Mouse (Mus musculus) ES-E14 (cell line): ENCODE data around the gene Idh3g. TPM values are rescaled to one million over a fixed set of nuclear protein-coding genes. Genes with fewer than 3 reads are reported as not detected.

Experiments
- DNase-seq: peaks from one replicate; pipeline ENCODE4 v3.0.0-alpha.2; 2013; ENCODE audit warnings: low read depth, low spot score
- H3K27ac ChIP-seq: 2 replicates; pipeline ENCODE4 v1.5.1; 2012; ENCODE audit warnings: low read depth, mild to moderate bottlenecking, low read length, moderate library complexity, mixed read lengths; ENCODE audit not compliant: poor library complexity, insufficient read depth, severe bottlenecking
- H3K36me3 ChIP-seq: 2 replicates; pipeline ENCODE4 v1.6.1; 2012; ENCODE audit warnings: mild to moderate bottlenecking, low read length, moderate library complexity, mixed read lengths; ENCODE audit not compliant: control insufficient read depth, poor library complexity, insufficient read depth, severe bottlenecking
- H3K4me1 ChIP-seq, 2 experiments: fragments of 150-350 bp in 1 of 2; sonication (generic) in 1 of 2; 2 replicates each; pipeline ENCODE4 v1.6.1; 2012; ENCODE audit warnings: low read length in 2 of 2, mild to moderate bottlenecking in 1 of 2, mixed read lengths in 1 of 2; ENCODE audit not compliant: control insufficient read depth in 2 of 2, insufficient read depth in 2 of 2, poor library complexity in 1 of 2
- H3K4me3 ChIP-seq, 2 experiments: fragments of 150-350 bp in 1 of 2; sonication (generic) in 1 of 2; 2 replicates each; pipeline ENCODE4 v1.5.1; 2012; ENCODE audit warnings: low read length in 2 of 2, low read depth in 1 of 2, mild to moderate bottlenecking in 1 of 2, mixed read lengths in 1 of 2; ENCODE audit not compliant: insufficient read depth in 1 of 2, poor library complexity in 1 of 2, severe bottlenecking in 1 of 2
- H3K9ac ChIP-seq: 2 replicates; pipeline ENCODE4 v1.6.1; 2012; ENCODE audit warnings: low read depth, mild to moderate bottlenecking, low read length, mixed read lengths; ENCODE audit not compliant: poor library complexity, insufficient read depth, severe bottlenecking
- H3K9me3 ChIP-seq: fragments of 150-350 bp; sonication (generic); 2 replicates; pipeline ENCODE4 v1.6.1; 2012; ENCODE audit warnings: low read depth, mild to moderate bottlenecking, low read length; ENCODE audit not compliant: control insufficient read depth, insufficient read depth
- CHD2 ChIP-seq: IDR thresholded peaks from 2 replicates; pipeline ENCODE4 v1.6.1; 2014; ENCODE audit warnings: mild to moderate bottlenecking, low read depth, low read length, inconsistent platforms
- MAFK ChIP-seq: IDR thresholded peaks from 2 replicates; pipeline ENCODE4 v1.6.1; 2014; ENCODE audit warnings: mild to moderate bottlenecking, low read depth, low read length, inconsistent platforms; ENCODE audit not compliant: insufficient read depth
- ZC3H11A ChIP-seq: IDR thresholded peaks from 2 replicates; pipeline ENCODE4 v1.6.1; 2012; ENCODE audit warnings: low read depth, mild to moderate bottlenecking, inconsistent platforms, low read length, borderline replicate concordance
- ZNF384 ChIP-seq: IDR thresholded peaks from 2 replicates; pipeline ENCODE4 v1.6.1; 2012; ENCODE audit warnings: low read depth, low read length, inconsistent platforms
- in situ Hi-C, 2 experiments: fragments of 600-800 bp; cut with MboI; formaldehyde crosslinking; loops; one replicate each; pipeline ENCODE4 v1.15.1; 2025; ENCODE audit warnings: low sequenced_read_pairs in 2 of 2, inconsistent platforms in 1 of 2; ENCODE audit not compliant: unreplicated experiment in 2 of 2
- total RNA-seq: library from RNA; depleted of rRNA; stranded (reverse); fragments of 300-350 nt; gene quantifications from 2 replicates; pipeline ENCODE4 v1.2.3, GENCODE M21; 2012; rRNA removed

Gene Idh3g
- total RNA-seq, 1 experiment, result 169 TPM

GRCm38 (mm10) chrX:73730908-73731307, 55.8 kb downstream of the Idh3g start:
- Histone ChIP-seq H3K4me3 (no peak overlapping the region), H3K9ac (no peak overlapping the region), H3K27ac (no peak overlapping the region), H3K9me3 (no peaks in the 10 kb centered on the region), H3K36me3 (0 out of 2 replicates have a peak, but pooled peaks cover 3% of the 10 kb centered on the region), H3K4me1 (no peaks in the 10 kb centered on the region; a peak in 1 of 4 replicates)
- in situ Hi-C loops, result no loop called here
- DNase-seq, result no peak
- TF ChIP-seq MAFK (no peak), ZNF384 (no peak), ZC3H11A (no peak), CHD2 (no peak)

Other genes starting within 250 kb of the Idh3g start
- 124 and 197 TPM in 2 replicates for gene Dusp9, start 147.5 kb downstream of the Idh3g start, total RNA-seq
- 2.0 and 4.9 TPM in 2 replicates for gene Pnck, start 126.8 kb downstream of the Idh3g start, total RNA-seq
- 83.4 and 133 TPM in 2 replicates for gene Slc6a8, start 113.7 kb downstream of the Idh3g start, total RNA-seq
- gene Bcap31, start 70.7 kb downstream of the Idh3g start, total RNA-seq, result 246 and 314 TPM in 2 replicates
- gene Abcd1, start 70.3 kb downstream of the Idh3g start, total RNA-seq, result 4.2 and 5.0 TPM in 2 replicates
- 0.27 and 0.32 TPM in 2 replicates for gene Plxnb3, start 29.8 kb downstream of the Idh3g start, total RNA-seq
- gene Srpk3, start 12.5 kb downstream of the Idh3g start, total RNA-seq, result 1.2 and 1.5 TPM in 2 replicates
- 290 and 294 TPM in 2 replicates for gene Ssr4, start 131 bp upstream of the Idh3g start, total RNA-seq
- 55.2 and 97.6 TPM in 2 replicates for gene Pdzd4, start 38.1 kb upstream of the Idh3g start, total RNA-seq
- gene Avpr2, start 105.2 kb upstream of the Idh3g start, total RNA-seq, result 0.04 and 0.16 TPM in 2 replicates
- 6.0 TPM in 2 replicates for gene L1cam, start 109.2 kb upstream of the Idh3g start, total RNA-seq
- gene Arhgap4, start 135.0 kb upstream of the Idh3g start, total RNA-seq, result 3.5 and 7.7 TPM in 2 replicates
- gene Naa10, start 135.0 kb upstream of the Idh3g start, total RNA-seq, result 142 and 145 TPM in 2 replicates
- gene Renbp, start 144.0 kb upstream of the Idh3g start, total RNA-seq, result 33.4 and 36.8 TPM in 2 replicates
- 89.6 and 95.7 TPM in 2 replicates for gene Hcfc1, start 179.5 kb upstream of the Idh3g start, total RNA-seq
- gene Irak1, start 237.0 kb upstream of the Idh3g start, total RNA-seq, result 35.9 and 49.0 TPM in 2 replicates